Mouse (Mus musculus): ENCODE results near the gene Anxa1. TPM values are rescaled to one million over a fixed set of nuclear protein-coding genes. Genes with fewer than 3 reads are reported as not detected.

The Anxa1 gene
- total RNA-seq (2014; rRNA removed; ENCODE audit: low replicate concordance) = 17.4 and 34.5 TPM in 2 replicates
- polyA plus RNA-seq (2015; fragmentation: Nextera tagmentation; extraction: Ambion mirVana) = 52.2 and 59.0 TPM in 2 replicates

- Histone ChIP-seq H3K4me1 (ENCODE audit: control insufficient read depth, insufficient read depth) (no peaks in the 10 kb centered on the region), H3K4me2 (ENCODE audit: low read depth, low read length) (peak within 1 kb of the TSS; percentile 50), H3K9me3 (replicated peaks; ENCODE audit: control insufficient read depth, low read length) (no peaks in the 10 kb centered on the region), H3K27ac (ENCODE audit: low read depth) (peak within 1 kb of the TSS; percentile 53), H3K9ac (replicated peaks; ENCODE audit: low read depth, low read length) (peak within 1 kb of the TSS; percentile 39; the same call in 1 of the 2 replicates), H3K27me3 (ENCODE audit: control insufficient read depth, insufficient read depth, low read length) (no peaks in the 10 kb centered on the region), H3K36me3 (replicated peaks; ENCODE audit: control insufficient read depth, insufficient read depth, low read length) (no peaks in the 10 kb centered on the region), H3K4me3 (ENCODE audit: low read depth, low read length) (peak within 1 kb of the TSS; percentile 35)
- DNase-seq (ENCODE audit: low spot score) (no peak), ATAC-seq (ENCODE audit: insufficient read depth, low read depth) (peak; percentile 47; the same call in 1 of the 2 replicates)
- WGBS = 44% methylated on average over 5 of the region's 5 CpGs
- no peak for TF ChIP-seq CTCF (IDR thresholded peaks at IDR 0.05; ENCODE audit: low read depth)
- TF ChIP-seq EP300 (IDR thresholded peaks at IDR 0.05; ENCODE audit: low read depth) = no peak
These were observed at the start of gene Anxa1 for GRCm38 (mm10) chr19:20390455-20390994. Gene Anxa1, minus strand, starts transcription at chr19:20390944.

- Histone ChIP-seq H3K4me2 (ENCODE audit: low read depth, low read length) (no peak overlapping the region), H3K9ac (replicated peaks; ENCODE audit: low read depth, low read length) (no peak overlapping the region), H3K4me1 (ENCODE audit: control insufficient read depth, insufficient read depth) (no peaks in the 10 kb centered on the region), H3K9me3 (replicated peaks; ENCODE audit: control insufficient read depth, low read length) (no peaks in the 10 kb centered on the region), H3K27me3 (ENCODE audit: control insufficient read depth, insufficient read depth, low read length) (no peaks in the 10 kb centered on the region), H3K27ac (ENCODE audit: low read depth) (no peak overlapping the region), H3K36me3 (replicated peaks; ENCODE audit: control insufficient read depth, insufficient read depth, low read length) (no peaks in the 10 kb centered on the region), H3K4me3 (ENCODE audit: low read depth, low read length) (no peak overlapping the region)
- WGBS = 39% methylated on average over 5 of the region's 5 CpGs
- no peak for ATAC-seq (ENCODE audit: insufficient read depth, low read depth)
- DNase-seq (ENCODE audit: low spot score) = no peak
- no peak for TF ChIP-seq EP300 (IDR thresholded peaks at IDR 0.05; ENCODE audit: low read depth)
These were observed 46.3 kb upstream of the Anxa1 start for GRCm38 (mm10) chr19:20437043-20437442.

GRCm38 (mm10) chr19:20434541-20434940, 43.8 kb upstream of the Anxa1 start:
- Histone ChIP-seq H3K27ac (ENCODE audit: low read depth) (no peak overlapping the region), H3K9ac (replicated peaks; ENCODE audit: low read depth, low read length) (no peak overlapping the region), H3K27me3 (ENCODE audit: control insufficient read depth, insufficient read depth, low read length) (no peaks in the 10 kb centered on the region), H3K4me2 (ENCODE audit: low read depth, low read length) (no peak overlapping the region), H3K4me3 (ENCODE audit: low read depth, low read length) (no peak overlapping the region), H3K4me1 (ENCODE audit: control insufficient read depth, insufficient read depth) (no peaks in the 10 kb centered on the region), H3K9me3 (replicated peaks; ENCODE audit: control insufficient read depth, low read length) (no peaks in the 10 kb centered on the region), H3K36me3 (replicated peaks; ENCODE audit: control insufficient read depth, insufficient read depth, low read length) (no peaks in the 10 kb centered on the region)
- ATAC-seq (ENCODE audit: insufficient read depth, low read depth) (no peak), DNase-seq (ENCODE audit: low spot score) (peak; percentile 46)
- TF ChIP-seq CTCF (IDR thresholded peaks at IDR 0.05; ENCODE audit: low read depth) (peak; percentile 80), EP300 (IDR thresholded peaks at IDR 0.05; ENCODE audit: low read depth) (no peak)
- 11% methylated on average over 3 of the region's 3 CpGs for WGBS

- Histone ChIP-seq H3K9ac (replicated peaks; ENCODE audit: low read depth, low read length) (no peak overlapping the region), H3K4me3 (ENCODE audit: low read depth, low read length) (no peak overlapping the region), H3K27ac (ENCODE audit: low read depth) (no peak overlapping the region), H3K4me2 (ENCODE audit: low read depth, low read length) (no peak overlapping the region), H3K4me1 (ENCODE audit: control insufficient read depth, insufficient read depth) (no peaks in the 10 kb centered on the region), H3K9me3 (replicated peaks; ENCODE audit: control insufficient read depth, low read length) (no peaks in the 10 kb centered on the region), H3K27me3 (ENCODE audit: control insufficient read depth, insufficient read depth, low read length) (no peaks in the 10 kb centered on the region), H3K36me3 (replicated peaks; ENCODE audit: control insufficient read depth, insufficient read depth, low read length) (no peaks in the 10 kb centered on the region)
- no peak for ATAC-seq (ENCODE audit: insufficient read depth, low read depth)
- DNase-seq (ENCODE audit: low spot score) = no peak
- WGBS = 71% methylated on average over 5 of the region's 5 CpGs
- TF ChIP-seq EP300 (IDR thresholded peaks at IDR 0.05; ENCODE audit: low read depth) (no peak), CTCF (IDR thresholded peaks at IDR 0.05; ENCODE audit: low read depth) (no peak)
These were observed 43.2 kb upstream of the Anxa1 start for GRCm38 (mm10) chr19:20433966-20434365.

GRCm38 (mm10) chr19:20426443-20427161, 35.9 kb upstream of the Anxa1 start:
- Histone ChIP-seq H3K27ac (ENCODE audit: low read depth) (no peak overlapping the region), H3K27me3 (ENCODE audit: control insufficient read depth, insufficient read depth, low read length) (no peaks in the 10 kb centered on the region), H3K4me3 (ENCODE audit: low read depth, low read length) (no peak overlapping the region), H3K9ac (replicated peaks; ENCODE audit: low read depth, low read length) (no peak overlapping the region), H3K4me2 (ENCODE audit: low read depth, low read length) (no peak overlapping the region), H3K36me3 (replicated peaks; ENCODE audit: control insufficient read depth, insufficient read depth, low read length) (no peaks in the 10 kb centered on the region), H3K4me1 (ENCODE audit: control insufficient read depth, insufficient read depth) (no peaks in the 10 kb centered on the region), H3K9me3 (replicated peaks; ENCODE audit: control insufficient read depth, low read length) (no peaks in the 10 kb centered on the region)
- DNase-seq (ENCODE audit: low spot score) (no peak), ATAC-seq (ENCODE audit: insufficient read depth, low read depth) (no peak)
- no peak for TF ChIP-seq CTCF (IDR thresholded peaks at IDR 0.05; ENCODE audit: low read depth)
- no peak for TF ChIP-seq EP300 (IDR thresholded peaks at IDR 0.05; ENCODE audit: low read depth)
- 72% methylated on average over 12 of the region's 12 CpGs for WGBS
